ENCODE assay signal across 16 mouse cellular contexts in the genomic region with DNA sequence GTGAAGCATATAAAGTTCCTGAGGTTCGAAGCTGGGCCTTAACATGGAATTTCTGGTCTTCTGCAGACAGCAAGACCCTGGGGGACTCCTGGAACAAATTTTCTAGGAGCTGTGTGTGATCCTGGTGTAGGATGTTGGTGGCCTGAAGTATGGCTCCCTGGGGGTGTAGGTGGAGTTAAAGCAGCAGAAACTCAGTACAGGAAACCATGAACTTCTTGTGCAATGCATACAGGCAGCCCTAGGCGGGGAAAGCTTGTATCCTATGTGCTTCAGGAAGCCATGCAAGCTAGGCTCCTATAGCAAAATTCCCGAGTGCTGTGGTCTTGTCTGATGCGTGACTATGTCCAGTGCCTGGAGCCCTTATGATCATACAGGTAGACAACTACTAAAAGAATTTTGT.
DNase-seq lines count a peak whose midpoint lies in the region; ATAC-seq lines count a peak whose summit lies in the region.
"Had no signal": no experiment of that assay in that cellular context is flagged by ENCODE, and none has a peak within 500 bp of the region (broad histone marks: within the 10 kb centered on the region; RNA-seq: fewer than 3 reads in every experiment).

No protein-coding gene starts in this region.

- ATAC-seq in granulocyte monocyte progenitor cell, adult 5-6 weeks (replicated peaks; ENCODE audit: poor library complexity, severe bottlenecking) = peak; percentile 65
- ATAC-seq in megakaryocyte progenitor cell, adult 5-6 weeks (replicated peaks; ENCODE audit: poor library complexity) = peak; percentile 87
- ATAC-seq: forebrain, embryonic 14.5 days; forebrain, embryonic 16.5 days had no signal

- peak; percentile 60 for DNase-seq in 416B (ENCODE audit: low read depth)
- no peak for DNase-seq in layer of hippocampus, adult 11-12 months (ENCODE audit: low spot score)
- no peak for DNase-seq in kidney, adult 11 months
- DNase-seq: adrenal gland, adult 2 months; adrenal gland, postnatal 10 days; adrenal gland, postnatal 25 days; cerebellum, adult 11 months; cerebellum, adult 18-20 months; cerebellum, adult 8-10 months; cerebellum, adult 9-11 months; cerebellum, postnatal 14 days; cerebellum, postnatal 36 days had no signal
